Mouse (Mus musculus) stomach, postnatal 0 days (tissue): Measurements from ENCODE around the gene Fam25c.

Experiments
- CTCF ChIP-seq: IDR thresholded peaks from 2 replicates; pipeline ENCODE4 v1.5.1; 2016; ENCODE audit warnings: antibody characterized with exemption, low read depth, mild to moderate bottlenecking, moderate library complexity
- EP300 ChIP-seq: optimal IDR thresholded peaks from 2 replicates; pipeline ENCODE3; 2016; ENCODE audit warnings: antibody characterized with exemption

GRCm38 (mm10) chr14:34362135-34362534 lies 6.9 kb upstream of the Fam25c start:
- TF ChIP-seq CTCF: no peak
- TF ChIP-seq EP300: no peak
